Mouse (Mus musculus) ES-CJ7 (cell line): ENCODE measurements around the gene Rbl2.

Experiments
- DNase-seq: peaks from one replicate; pipeline ENCODE4 v3.0.0; 2011; ENCODE audit warnings: low read depth, low spot score

Gene Rbl2

DNA sequence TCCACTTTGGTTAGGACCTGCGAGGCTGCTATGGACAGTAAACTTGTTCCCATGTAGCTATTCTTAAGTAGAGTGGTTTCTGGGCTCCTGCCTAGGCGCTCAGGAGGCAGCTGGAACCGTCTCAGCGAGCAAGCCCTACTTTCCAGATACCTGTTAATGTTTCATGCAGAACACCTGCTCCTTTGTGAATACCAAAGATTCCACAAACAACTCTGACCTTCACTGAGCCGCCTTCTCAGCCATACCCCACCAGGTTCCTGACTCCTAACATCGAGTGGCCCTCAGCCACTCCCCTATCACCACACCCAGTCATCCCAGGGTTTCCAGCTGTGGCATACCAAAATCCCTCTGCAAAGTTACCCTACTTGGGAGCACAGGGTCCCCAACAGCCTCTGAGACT lies 100.3 kb downstream of the Rbl2 start:
- peak; percentile 39 for DNase-seq

DNA sequence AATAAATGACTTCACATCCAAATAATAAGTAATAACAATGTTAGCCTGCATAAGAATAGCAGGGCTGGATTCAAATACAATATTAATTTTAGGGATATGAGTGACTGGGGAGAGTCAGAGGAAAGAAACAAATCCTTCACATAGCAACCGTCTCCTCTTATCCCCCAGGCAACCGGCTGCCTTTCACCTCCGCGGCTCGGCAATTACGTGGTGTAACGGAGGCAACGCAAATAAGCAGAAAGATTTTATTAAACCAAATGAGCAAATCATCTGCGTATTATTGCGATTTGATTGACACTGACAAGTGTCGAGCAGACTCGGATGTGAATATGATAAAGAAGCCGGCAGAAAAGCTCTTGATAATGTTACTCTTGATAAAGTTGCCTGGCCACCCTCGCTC lies 101.1 kb downstream of the Rbl2 start:
- DNase-seq: no peak

DNA sequence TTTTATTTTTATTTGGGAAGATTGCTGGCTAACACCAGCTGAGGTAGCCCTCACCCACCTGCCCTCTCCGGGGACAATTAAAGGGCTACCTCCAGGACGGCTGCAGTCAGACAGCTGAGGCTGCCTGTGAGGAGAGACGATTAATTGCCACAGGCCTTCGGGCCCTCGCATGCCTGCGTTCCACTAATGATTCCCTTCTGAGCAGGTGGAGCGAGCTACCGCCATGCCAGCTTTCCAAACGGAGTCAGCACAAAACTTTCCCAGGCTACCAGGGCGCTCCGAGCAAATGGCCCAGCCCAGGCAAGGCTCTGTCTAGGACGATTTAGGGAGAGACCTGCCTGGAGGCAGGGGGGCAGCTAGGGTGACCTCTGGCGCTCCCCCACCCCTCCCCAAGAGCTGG lies 101.7 kb downstream of the Rbl2 start:
- DNase-seq: no peak
